Mouse (Mus musculus) adipocyte (in vitro differentiated cells): Measurements from ENCODE around the gene Gm12248.

Experiments used
- DNase-seq: peaks from one replicate; pipeline ENCODE4 v3.0.0-alpha.2; 2016; ENCODE audit warnings: low spot score

The Gm12248 gene

DNA sequence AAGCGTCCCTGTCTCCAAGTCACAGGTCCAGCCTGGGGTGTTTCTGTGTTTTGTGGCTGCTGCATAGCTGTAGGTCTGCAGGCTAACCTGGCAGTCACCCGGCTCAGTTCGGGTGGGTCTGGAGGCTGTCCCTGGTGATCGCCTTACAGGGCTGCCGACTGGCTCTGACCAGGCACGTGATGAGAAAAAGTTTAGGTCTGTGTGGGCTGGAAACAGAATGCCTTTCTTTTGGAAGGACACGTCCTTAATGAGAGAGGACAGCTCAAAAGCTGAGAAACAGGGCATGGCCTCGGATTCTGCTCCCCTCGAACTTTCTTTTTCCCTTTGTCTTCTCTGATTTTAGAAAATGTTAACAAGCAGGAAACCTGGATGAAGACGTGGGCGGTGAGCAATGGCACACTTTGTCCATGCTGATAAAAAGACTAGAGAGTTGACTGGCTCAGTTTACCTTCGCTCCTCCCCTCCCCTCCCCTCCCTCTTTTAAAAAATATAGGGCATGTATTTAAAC, at the start of gene Gm12248:
Gene Gm12248 (minus strand): TSS at position 114 of the 508 bp plus-strand sequence.
- no peak for DNase-seq

DNA sequence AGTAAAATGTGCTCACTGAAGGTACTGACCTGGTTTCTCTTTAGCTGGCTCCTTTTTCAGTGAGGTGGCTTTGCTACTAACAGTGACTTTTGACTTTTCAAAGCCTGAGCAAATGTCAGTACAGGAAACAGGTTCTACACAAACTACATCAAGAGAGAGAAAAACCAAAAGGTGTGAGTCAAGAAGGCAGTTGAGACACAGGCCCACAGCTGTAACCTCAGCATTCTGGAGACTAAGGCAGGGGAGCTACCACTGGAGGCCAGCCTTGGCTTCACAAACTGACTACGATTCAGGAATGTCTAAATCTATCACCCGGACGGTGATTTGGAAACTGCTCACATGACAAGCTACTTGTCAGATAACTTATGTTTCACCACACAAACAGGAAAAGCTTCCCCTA, 46.5 kb upstream of the Gm12248 start:
- DNase-seq: no peak

DNA sequence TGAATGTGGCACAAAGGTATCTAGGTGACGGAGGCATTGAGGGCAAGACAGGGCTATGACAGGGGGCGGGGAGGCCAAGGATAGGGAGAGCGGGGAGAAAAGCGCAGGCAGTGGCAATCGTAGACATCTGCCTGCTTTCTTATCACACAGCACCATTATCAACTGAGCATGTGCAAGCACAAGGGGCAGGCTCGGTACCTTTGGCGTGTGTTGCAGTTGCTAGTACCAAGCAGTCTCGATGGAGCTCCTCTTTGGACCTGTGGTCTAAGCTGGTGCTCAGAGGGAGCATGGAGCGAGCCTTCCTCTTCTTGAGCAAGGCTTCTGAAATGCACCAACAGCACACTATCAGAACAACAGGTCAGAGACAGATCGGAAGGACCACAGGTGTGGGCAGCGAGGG, 45.9 kb upstream of the Gm12248 start:
- DNase-seq: no peak

DNA sequence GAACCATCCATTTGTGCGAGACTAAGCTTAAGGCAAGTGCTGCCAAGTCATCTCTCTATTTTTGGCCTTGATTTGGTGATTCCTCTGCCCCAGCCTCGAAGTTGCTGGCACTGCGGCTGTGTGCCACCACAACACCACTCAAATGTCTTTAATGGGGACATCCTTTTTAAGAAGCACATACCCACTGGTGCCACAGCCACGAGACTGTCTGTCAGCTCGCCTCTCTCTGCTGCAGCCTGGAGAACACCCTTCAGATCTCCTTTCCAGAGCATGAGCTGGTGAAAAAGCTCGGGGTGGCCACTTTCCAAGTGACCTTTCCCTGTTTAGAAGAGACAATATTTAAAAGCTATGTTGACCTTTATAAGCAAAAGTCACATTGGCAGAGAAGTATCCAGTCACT, 43.7 kb upstream of the Gm12248 start:
- no peak for DNase-seq

DNA sequence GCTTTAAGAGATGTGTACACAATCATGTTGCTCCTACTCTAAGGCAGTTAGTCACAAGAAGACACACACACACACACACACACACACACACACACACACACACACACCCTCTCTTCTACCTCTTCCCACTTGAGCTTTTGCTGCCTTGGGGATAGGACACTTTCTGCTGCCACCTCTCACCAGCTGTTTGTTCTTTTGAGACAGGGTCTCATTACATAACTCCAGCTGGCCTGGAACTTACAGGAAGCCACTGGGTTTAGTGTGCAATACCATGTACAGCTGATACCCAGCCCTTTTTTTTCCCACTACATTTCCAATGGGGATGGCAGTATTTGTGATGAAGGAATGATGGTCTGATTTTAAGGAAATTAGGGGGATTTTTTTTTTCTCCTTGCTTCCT, 42.4 kb upstream of the Gm12248 start:
- no peak for DNase-seq

DNA sequence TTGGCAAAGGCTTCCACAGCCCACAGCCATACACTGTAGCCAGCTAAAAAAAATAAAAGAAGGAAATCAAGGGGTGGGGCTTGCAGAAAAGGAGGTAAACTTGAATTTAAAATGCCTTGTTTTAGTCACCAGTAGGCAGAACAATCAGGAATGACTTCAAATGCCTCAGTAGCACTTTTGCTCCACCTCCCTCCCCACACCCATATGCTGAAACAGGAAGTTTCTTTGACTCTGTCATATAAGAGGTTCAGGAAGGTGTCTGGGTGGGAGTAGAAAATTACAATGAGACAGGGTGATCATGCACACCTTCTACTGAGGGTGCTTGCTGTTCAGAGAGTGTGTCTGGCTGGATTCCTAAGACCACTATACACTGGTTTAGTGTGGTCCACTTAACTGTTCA, 41.9 kb upstream of the Gm12248 start:
- no peak for DNase-seq

DNA sequence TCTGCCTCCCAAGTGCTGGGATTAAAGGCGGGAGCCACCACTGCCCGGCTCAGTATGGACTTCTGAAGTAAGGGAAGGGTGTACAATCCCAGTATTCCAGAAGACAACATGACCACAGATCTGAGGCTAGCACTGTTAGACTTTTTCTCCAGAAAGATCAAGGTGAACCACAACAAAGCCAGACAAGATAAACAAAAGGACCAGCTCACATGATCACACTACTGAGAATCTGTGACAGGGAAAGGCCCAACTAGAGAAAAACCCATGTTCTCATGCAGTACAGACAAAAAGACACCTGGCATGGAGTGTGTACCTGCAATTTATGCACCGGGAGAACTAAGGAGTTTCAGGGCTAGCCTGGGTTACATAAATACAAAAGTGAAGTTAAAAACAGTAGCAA, 39.1 kb upstream of the Gm12248 start:
- DNase-seq: no peak

DNA sequence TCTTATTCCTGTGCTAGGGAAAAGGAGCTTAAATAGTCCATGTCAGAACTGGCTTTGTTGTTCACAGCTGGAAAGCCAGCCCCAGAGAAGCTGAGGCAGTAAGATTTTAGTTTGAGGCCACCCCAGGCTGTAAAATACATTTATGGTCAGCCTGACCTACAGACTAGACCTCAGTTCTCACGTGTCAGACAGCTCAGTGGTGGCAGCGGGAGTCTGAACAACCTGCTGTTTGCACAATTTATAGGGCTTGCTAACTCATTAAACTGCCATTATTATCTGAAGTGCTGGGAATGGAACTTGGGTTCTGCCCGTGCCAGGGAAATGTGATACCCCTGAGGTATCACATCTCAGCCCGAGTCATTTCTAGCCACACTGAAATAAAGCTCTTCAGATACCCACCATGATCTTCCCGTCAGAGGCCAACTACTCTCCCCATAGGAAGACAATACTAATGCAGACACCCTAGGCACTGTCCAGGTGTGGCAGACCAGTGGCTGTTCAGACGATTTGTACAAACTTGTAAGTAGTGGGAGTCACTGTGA, 36.4 kb upstream of the Gm12248 start:
- no peak for DNase-seq

DNA sequence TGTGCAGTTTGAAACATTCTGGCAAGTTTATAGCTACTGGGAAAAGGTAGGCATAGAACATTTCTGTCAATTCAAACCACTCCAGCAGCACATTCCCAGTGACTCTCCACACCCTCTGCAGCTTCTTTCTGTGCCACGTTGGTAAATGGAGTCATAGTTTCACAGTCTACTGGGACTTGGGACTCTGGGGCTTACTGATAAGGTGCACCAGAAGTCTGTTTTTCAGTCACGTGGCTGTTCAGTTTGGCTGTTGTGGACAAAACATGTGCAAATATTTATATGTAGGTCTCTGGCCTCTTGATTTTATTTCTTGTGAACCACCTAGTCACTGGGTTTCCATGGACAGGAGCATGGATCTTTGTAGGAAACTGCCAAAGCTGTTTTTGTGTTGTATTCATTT, 34.6 kb upstream of the Gm12248 start:
- DNase-seq: no peak

DNA sequence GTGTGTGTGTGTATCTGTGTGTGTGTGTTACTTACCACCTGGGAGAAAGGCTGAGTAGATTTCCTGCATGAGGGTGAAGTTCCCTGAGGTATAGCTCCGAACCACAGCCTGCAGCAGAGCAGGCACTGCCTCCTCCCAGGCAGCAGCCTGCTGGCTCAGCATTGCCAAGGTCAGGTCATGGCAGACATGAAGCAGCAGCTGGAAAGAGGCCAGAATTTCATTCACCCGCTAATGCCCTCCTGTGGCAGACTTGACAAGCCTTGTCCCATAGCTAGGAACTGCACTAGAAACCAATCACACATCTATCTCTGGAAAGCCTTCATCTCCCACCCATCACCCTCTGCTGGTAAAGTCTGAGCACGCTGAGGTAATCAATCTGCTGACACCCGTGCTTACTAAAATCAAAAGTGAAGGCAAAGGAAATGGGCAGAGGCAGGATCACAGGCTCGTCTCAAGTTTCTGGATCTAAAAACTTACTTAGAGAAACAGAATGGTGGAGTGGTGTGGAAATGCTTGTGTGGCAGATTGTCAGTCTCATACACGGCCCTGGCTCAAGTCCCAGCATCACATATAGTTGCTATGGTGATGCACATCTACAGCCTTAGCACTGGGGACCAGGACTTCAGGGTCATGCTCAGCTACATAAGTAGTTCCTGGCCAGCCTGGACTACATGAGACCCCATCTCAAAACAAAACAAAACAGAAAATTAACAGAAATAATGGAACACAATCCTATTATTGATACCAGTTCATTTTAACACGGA, 33.6 kb upstream of the Gm12248 start:
- DNase-seq: peak; percentile 73

DNA sequence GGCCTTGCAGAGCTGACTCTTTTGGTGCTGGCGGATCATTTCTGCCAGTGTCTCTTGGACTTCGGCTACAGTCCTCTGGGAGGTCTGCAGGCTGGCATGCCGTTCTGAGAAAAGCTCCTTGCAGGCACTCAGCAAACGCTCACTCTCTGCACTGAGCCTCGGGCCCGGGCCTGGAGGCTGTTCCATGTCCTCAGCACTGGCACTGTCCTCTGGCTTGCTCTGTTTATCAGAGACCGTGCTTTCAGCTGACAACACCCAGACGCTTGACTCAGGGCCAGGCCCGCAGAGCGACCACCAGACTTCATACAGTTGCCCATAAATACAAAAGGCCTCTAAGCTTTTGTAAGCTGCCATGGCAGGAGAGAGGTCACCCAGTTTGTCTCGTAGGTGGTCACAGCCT, 32.1 kb upstream of the Gm12248 start:
- no peak for DNase-seq

DNA sequence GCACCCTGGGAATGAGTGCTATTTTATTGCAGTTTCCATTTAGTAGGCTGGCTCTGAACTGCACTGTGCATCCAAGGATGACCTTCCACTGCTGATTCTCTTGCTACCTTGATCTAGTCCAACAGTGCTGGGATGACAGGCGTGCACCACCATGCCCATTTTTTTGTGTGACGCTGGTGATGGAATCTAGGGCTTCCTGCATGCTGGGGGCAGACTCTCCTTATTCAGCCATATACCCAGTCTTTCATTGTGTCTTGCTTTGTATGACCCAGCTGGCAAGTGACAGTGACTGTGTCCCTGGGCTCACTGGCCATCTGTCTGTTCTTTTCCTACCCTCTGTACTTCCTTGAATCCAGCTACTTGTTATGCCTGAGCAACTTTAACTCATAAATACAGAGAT, 30.8 kb upstream of the Gm12248 start:
- DNase-seq: no peak

DNA sequence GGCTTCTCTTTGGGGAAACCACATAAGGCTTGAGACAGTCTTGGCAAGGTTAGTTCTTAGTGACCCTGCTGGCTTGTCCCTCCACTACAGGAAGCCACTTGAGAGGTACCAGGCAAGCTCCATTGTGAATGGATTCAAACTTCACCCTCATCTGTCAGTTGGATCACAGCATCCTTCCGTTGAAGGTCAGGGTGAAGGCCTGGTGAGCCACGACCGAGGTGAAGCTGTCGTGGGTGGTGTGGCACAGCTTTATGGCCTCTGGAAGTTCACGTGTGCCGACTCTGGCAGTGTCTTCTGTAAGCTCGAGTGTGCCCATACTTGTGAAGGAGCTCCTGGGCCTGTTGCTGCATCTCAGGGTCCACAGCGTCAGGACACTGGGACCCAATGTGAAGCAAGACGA, 28.4 kb upstream of the Gm12248 start:
- DNase-seq: no peak

DNA sequence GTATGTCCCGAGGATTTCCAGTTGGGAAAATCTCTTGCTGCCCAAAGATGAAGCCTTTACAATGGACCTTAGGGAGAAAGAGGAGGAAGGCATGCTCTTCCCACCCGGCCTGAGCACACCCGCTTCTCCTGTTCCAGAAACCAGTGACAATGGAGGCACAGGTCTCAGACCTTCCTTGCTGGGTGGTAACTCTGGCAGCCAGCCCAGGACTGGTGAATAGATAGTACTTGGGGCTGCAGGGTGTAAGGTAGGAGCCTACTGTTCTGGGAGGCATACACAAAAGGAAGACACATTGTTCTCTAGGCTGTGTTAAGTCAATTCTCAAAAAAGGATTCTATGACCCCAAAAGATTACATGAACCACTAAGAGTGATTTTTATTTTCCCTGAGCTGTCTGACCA, 27.7 kb upstream of the Gm12248 start:
- no peak for DNase-seq

DNA sequence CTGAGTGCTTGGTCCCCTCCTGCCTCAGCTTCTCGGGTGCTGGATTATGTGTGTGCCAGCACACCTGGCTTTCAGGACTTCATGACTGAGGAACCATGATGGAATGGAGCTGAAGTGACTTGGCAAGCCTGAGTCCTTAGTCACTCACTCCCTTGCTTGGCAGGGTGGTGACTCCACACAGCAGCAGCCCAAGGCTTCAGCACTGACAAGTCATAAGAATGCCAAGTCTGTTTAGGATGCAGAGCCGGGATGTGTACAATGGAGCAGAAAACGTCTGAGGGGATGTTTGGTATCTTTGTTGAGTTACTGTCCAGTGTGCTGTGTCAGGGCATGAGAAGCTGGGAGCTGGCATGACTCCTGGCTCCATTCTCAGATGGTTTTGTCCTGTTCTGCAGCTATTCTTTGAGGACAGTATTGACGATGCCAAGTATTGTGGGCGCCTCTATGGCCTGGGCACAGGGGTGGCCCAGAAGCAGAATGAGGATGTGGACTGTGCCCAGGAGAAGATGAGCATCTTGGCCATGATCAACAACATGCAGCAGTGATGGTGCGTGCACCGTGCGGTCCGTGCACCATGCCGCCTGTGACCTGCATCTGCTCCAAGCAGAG, 24.2 kb upstream of the Gm12248 start:
- no peak for DNase-seq

DNA sequence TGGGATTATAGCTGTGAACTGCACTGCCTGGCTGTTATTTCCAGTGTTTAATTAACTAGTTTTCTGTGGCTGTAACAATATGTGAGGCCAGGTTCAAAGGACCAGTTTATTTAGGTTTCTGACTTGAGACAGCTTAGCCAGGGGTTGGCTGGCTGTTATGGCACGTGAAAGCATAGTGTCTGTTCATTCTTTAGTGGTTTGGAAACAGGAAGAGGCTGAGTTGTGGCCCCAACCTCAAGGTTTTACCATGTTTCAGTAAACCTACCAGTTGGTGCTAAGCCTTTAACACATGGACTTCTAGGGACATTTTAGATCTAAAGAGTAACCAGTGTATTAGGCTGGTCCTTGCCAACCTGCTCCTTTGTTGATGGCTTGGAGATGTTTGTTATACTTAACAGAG, 23.6 kb upstream of the Gm12248 start:
- no peak for DNase-seq

DNA sequence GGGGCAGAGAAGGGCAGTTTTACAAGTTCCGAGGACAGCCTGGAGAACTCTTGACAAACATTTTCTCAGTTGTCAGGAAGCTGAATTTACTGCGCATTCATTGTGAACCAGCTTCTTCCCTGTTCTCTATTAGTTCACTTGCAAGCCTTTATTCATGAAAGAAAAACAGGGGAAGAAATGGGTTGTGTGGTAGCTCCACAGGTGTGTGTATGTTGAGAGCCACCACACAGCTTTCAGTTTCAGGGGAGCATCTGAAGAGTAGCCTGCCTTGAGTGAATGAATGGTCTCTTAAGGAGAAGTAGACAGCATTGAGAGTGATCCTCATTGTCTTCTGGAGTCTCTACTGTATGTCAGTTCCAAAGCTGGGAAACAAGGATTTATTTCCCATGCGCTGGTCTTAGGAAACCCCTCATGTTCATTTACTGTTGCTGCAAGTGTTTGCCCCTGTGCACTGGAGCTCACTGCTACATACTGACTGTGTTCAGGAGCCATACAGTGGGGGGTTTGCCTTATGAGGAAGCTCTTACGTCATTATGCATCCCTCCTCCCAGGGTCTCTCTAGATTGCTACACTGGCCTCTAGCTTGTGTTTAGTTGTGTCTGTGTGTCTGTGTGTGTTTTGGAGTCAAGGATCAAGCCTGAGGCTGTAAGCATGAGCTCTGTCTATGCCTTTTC, 14.9 kb upstream of the Gm12248 start:
- no peak for DNase-seq

DNA sequence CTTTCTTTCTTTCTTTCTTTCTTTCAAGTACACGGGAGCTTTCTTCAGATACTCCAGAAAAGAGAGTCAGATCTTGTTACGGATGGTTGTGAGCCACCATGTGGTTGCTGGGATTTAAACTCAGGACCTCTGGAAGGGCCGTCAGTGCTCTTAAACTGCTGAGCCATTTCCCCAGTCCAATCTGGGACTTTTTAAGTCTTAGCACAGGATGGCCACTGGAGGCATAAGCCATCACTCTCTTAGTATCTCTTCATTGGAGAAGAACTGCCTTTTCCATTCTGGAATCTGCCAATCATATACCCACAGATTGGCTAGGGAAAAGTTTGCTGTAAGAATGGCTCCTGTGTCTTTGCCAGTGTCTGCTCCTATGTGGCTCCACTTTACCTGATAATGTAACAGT, 14.1 kb upstream of the Gm12248 start:
- peak; percentile 59 for DNase-seq

DNA sequence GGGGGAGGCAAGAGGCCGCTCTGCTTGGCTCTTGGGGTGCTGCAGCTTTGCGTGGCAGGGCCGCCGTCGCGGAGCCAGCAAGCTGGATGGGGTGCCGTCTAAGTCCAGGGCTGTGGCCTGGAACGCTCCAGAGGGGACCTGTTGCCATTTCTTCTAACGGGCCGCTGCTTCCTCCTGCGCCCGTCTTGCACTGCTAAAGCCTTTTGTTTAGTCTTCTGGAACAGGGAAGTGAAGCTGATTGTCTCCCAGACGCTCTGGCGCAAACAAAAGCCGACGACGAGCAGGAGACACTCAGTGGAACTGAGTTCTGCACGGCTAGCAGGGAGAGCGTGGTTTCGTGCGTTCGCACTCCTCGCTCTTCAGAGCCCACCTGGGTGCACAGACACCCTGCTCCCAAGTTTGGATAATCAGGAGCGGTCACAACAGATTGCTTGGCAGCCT, 11.4 kb upstream of the Gm12248 start:
- DNase-seq: peak; percentile 57

DNA sequence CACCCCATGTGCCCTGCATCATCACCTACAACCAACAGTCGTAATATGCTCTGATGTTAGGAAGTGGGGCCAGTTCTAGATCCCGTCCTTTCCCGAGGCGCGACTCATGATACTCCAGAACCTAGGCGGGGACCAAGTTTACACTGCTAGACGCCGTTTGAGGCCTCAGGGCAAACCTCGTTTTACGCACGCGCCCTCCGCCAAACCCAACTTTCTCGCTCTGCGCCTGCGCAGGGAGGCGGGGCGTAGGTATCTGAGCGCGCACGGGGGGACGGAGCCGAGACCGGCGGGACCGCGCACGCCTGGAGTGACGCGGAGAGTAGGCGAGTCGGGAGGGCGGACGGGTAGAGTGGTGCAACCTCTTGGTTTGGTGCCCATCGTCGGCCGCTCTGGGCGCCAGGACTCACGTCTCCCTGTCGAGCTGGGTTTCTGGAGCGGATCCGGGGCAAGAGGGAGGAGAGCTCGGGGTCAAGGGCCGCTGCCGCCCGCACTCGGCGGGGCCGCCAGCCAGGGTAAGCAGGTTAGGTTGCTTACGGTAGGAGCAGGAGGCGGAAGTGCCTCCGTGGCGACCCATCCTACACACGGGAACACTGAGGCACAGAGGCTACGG, 10.9 kb upstream of the Gm12248 start, which contains the start of gene Cnot8:
Gene Cnot8 (plus strand): TSS at position 457 of the 610 bp plus-strand sequence.
- DNase-seq: peak; percentile 99

DNA sequence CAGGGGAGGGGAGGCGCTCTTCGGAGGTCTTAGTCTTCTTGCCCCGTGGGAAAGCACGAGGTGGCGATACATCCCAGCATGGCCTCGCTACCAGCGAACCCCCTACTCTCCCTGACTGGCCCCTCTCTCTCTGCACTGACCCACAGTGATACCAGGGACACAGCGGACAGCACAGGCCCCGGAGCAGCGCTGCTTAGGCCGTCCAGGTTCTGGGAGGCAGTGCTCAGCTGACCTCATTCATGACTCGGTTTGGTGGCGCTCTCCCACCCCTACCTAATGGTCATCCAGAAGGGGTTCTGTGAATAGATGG, 10.4 kb upstream of the Gm12248 start:
- DNase-seq: no peak

DNA sequence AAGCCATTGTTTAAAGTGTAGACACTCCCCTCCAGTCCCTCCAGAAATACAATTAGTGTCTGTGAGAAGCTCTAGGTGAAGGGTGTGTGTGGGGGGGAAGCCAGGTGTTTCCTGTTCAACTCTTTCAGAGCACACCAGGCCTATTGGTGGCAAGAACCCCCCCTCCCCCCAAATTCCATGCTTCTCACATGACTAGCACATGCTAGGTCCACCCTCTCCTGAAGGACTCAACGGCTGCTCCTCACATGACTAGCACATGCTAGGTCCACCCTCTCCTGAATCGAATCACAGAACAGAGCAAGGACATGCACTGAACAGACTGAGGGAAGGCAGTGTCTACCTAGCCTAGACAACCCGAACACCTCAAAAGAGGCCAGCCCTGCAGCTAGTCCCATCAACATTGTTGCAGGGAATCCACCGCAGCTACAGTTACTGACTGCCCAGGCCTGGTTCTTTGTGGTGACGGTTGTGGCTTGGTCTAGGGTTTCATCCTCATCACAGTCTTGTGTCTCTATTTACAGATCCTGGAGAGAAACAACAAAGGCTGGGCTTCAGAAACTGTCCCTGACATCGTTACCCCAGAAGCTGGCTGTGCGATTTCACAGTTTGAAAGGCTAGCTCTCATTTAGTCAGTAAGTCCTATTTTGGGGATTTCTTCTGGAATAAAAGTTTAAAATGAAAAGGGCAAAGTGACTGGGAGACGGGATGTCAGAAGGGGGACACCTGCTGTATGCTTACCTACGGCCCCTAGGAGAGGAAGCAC, 9.8 kb upstream of the Gm12248 start:
- DNase-seq: peak; percentile 16
